Mouse (Mus musculus): ENCODE measurements around the gene Lhfpl3. TPM values are rescaled to one million over a fixed set of nuclear protein-coding genes. Genes with fewer than 3 reads are reported as not detected.
A peak's percentile ranks its signal among the peaks of the same experiment; 100 is the strongest.

Lhfpl3 gene
- polyA plus RNA-seq, 1 experiment from 2014 or later: 25.3 TPM

- H3K4me1 ChIP-seq: peaks cover 6% of the 10 kb centered on the region
- no peaks in the 10 kb centered on the region for H3K9me3 ChIP-seq (replicated peaks)
These were observed 294.6 kb downstream of the Lhfpl3 start for GRCm38 (mm10) chr5:23040429-23040828.

GRCm38 (mm10) chr5:23042862-23043261 lies 297.0 kb downstream of the Lhfpl3 start:
- H3K27ac ChIP-seq (replicated peaks): no peak overlapping the region

More at GRCm38 (mm10) chr5:23040429-23040828, 294.6 kb downstream of the Lhfpl3 start:
- H3K27me3 ChIP-seq (replicated peaks): no peaks in the 10 kb centered on the region
- no peaks in the 10 kb centered on the region for H3K36me3 ChIP-seq
- no peak overlapping the region for H3K9ac ChIP-seq (replicated peaks)
- no peak overlapping the region for H3K27ac ChIP-seq (replicated peaks)
- H3K4me3 ChIP-seq (replicated peaks): no peak overlapping the region
- no peak overlapping the region for H3K4me2 ChIP-seq
- no peak for ATAC-seq (ENCODE audit: low FRiP score)
- WGBS: 61% methylated on average over 4 of the region's 4 CpGs

GRCm38 (mm10) chr5:23049083-23049663 lies 303.3 kb downstream of the Lhfpl3 start:
- Histone ChIP-seq H3K27me3 (replicated peaks) (no peaks in the 10 kb centered on the region), H3K4me2 (no peak overlapping the region), H3K9ac (replicated peaks) (no peak overlapping the region), H3K27ac (replicated peaks) (no peak overlapping the region), H3K9me3 (replicated peaks) (no peaks in the 10 kb centered on the region), H3K4me3 (replicated peaks) (no peak overlapping the region), H3K36me3 (no peaks in the 10 kb centered on the region), H3K4me1 (no peaks in the 10 kb centered on the region)
- WGBS: 73% methylated on average over 7 of the region's 7 CpGs
- ATAC-seq (ENCODE audit: low FRiP score): no peak

More at GRCm38 (mm10) chr5:23042862-23043261, 297.0 kb downstream of the Lhfpl3 start:
- H3K9ac ChIP-seq (replicated peaks): no peak overlapping the region
- 72% methylated on average over 5 of the region's 5 CpGs for WGBS
- no peaks in the 10 kb centered on the region for H3K36me3 ChIP-seq
- no peak for ATAC-seq (ENCODE audit: low FRiP score)
- H3K4me2 ChIP-seq: no peak overlapping the region
- no peaks in the 10 kb centered on the region for H3K27me3 ChIP-seq (replicated peaks)
- no peak overlapping the region for H3K4me3 ChIP-seq (replicated peaks)
- H3K9me3 ChIP-seq (replicated peaks): no peaks in the 10 kb centered on the region
- H3K4me1 ChIP-seq: peaks cover 3% of the 10 kb centered on the region; the same call in 1 of the 2 replicates

GRCm38 (mm10) chr5:23051458-23051857 lies 305.6 kb downstream of the Lhfpl3 start:
- no peak overlapping the region for H3K4me2 ChIP-seq
- H3K9ac ChIP-seq (replicated peaks): no peak overlapping the region
- no peak overlapping the region for H3K27ac ChIP-seq (replicated peaks)
- H3K4me3 ChIP-seq (replicated peaks): no peak overlapping the region
- H3K9me3 ChIP-seq (replicated peaks): no peaks in the 10 kb centered on the region
- no peak for ATAC-seq (ENCODE audit: low FRiP score)
- no peaks in the 10 kb centered on the region for H3K27me3 ChIP-seq (replicated peaks)
- WGBS: 74% methylated on average over 5 of the region's 5 CpGs
- no peaks in the 10 kb centered on the region for H3K4me1 ChIP-seq
- H3K36me3 ChIP-seq: no peaks in the 10 kb centered on the region

GRCm38 (mm10) chr5:23094894-23095293 lies 349.0 kb downstream of the Lhfpl3 start:
- ATAC-seq (ENCODE audit: low FRiP score): no peak
- Histone ChIP-seq H3K4me1 (no peaks in the 10 kb centered on the region), H3K9ac (replicated peaks) (no peak overlapping the region), H3K4me2 (no peak overlapping the region), H3K4me3 (replicated peaks) (no peak overlapping the region), H3K36me3 (no peaks in the 10 kb centered on the region), H3K27me3 (replicated peaks) (no peaks in the 10 kb centered on the region), H3K9me3 (replicated peaks) (no peaks in the 10 kb centered on the region), H3K27ac (replicated peaks) (no peak overlapping the region)
- 87% methylated on average over 1 of the region's 1 CpGs for WGBS

GRCm38 (mm10) chr5:23106536-23106935 lies 360.7 kb downstream of the Lhfpl3 start:
- 53% methylated on average over 2 of the region's 2 CpGs for WGBS

GRCm38 (mm10) chr5:23111307-23111706 lies 365.4 kb downstream of the Lhfpl3 start:
- Histone ChIP-seq H3K4me1 (no peaks in the 10 kb centered on the region), H3K9ac (replicated peaks) (no peak overlapping the region), H3K27me3 (replicated peaks) (no peaks in the 10 kb centered on the region), H3K4me3 (replicated peaks) (no peak overlapping the region), H3K4me2 (no peak overlapping the region), H3K36me3 (no peaks in the 10 kb centered on the region), H3K27ac (replicated peaks) (no peak overlapping the region), H3K9me3 (replicated peaks) (no peaks in the 10 kb centered on the region)
- no peak for ATAC-seq (ENCODE audit: low FRiP score)
- 88% methylated on average over 6 of the region's 6 CpGs for WGBS

More at GRCm38 (mm10) chr5:23106536-23106935, 360.7 kb downstream of the Lhfpl3 start:
- ATAC-seq (ENCODE audit: low FRiP score): no peak
- no peak overlapping the region for H3K4me2 ChIP-seq
- H3K9ac ChIP-seq (replicated peaks): no peak overlapping the region
- no peaks in the 10 kb centered on the region for H3K36me3 ChIP-seq
- H3K27me3 ChIP-seq (replicated peaks): no peaks in the 10 kb centered on the region
- no peak overlapping the region for H3K27ac ChIP-seq (replicated peaks)
- no peaks in the 10 kb centered on the region for H3K4me1 ChIP-seq
- no peaks in the 10 kb centered on the region for H3K9me3 ChIP-seq (replicated peaks)
- H3K4me3 ChIP-seq (replicated peaks): no peak overlapping the region

GRCm38 (mm10) chr5:23114249-23114648 lies 368.4 kb downstream of the Lhfpl3 start:
- ATAC-seq (ENCODE audit: low FRiP score): no peak
- no peak overlapping the region for H3K4me2 ChIP-seq
- H3K27me3 ChIP-seq (replicated peaks): no peaks in the 10 kb centered on the region
- H3K4me3 ChIP-seq (replicated peaks): no peak overlapping the region
- H3K9me3 ChIP-seq (replicated peaks): no peaks in the 10 kb centered on the region
- H3K9ac ChIP-seq (replicated peaks): no peak overlapping the region
- 92% methylated on average over 4 of the region's 4 CpGs for WGBS
- no peaks in the 10 kb centered on the region for H3K36me3 ChIP-seq
- H3K4me1 ChIP-seq: no peaks in the 10 kb centered on the region
- no peak overlapping the region for H3K27ac ChIP-seq (replicated peaks)

GRCm38 (mm10) chr5:23126851-23127250 lies 381.0 kb downstream of the Lhfpl3 start:
- Histone ChIP-seq H3K36me3 (no peaks in the 10 kb centered on the region), H3K4me1 (no peaks in the 10 kb centered on the region), H3K9me3 (replicated peaks) (no peaks in the 10 kb centered on the region), H3K27ac (replicated peaks) (no peak overlapping the region), H3K27me3 (replicated peaks) (no peaks in the 10 kb centered on the region), H3K4me2 (no peak overlapping the region), H3K4me3 (replicated peaks) (no peak overlapping the region), H3K9ac (replicated peaks) (no peak overlapping the region)
- ATAC-seq (ENCODE audit: low FRiP score): no peak
- WGBS: 61% methylated on average over 2 of the region's 2 CpGs

- Histone ChIP-seq H3K9me3 (replicated peaks) (no peaks in the 10 kb centered on the region), H3K4me3 (replicated peaks) (no peak overlapping the region), H3K4me1 (0 out of 2 replicates have a peak, but pooled peaks cover 6% of the 10 kb centered on the region), H3K27ac (replicated peaks) (0 out of 2 replicates have a peak overlapping the region, but pooled peaks have one; percentile 37), H3K27me3 (replicated peaks) (no peaks in the 10 kb centered on the region), H3K36me3 (no peaks in the 10 kb centered on the region), H3K4me2 (no peak overlapping the region), H3K9ac (replicated peaks) (no peak overlapping the region)
- peak; percentile 75 for ATAC-seq (ENCODE audit: low FRiP score)
- WGBS: 32% methylated on average over 9 of the region's 9 CpGs
These were observed 394.5 kb downstream of the Lhfpl3 start for GRCm38 (mm10) chr5:23140183-23140921.

- no peak overlapping the region for H3K4me2 ChIP-seq
- no peak for ATAC-seq (ENCODE audit: low FRiP score)
- H3K27me3 ChIP-seq (replicated peaks): no peaks in the 10 kb centered on the region
- WGBS: 87% methylated on average over 4 of the region's 4 CpGs
- no peak overlapping the region for H3K27ac ChIP-seq (replicated peaks)
- no peaks in the 10 kb centered on the region for H3K9me3 ChIP-seq (replicated peaks)
- H3K36me3 ChIP-seq: no peaks in the 10 kb centered on the region
- H3K4me1 ChIP-seq: no peaks in the 10 kb centered on the region
- H3K4me3 ChIP-seq (replicated peaks): no peak overlapping the region
- H3K9ac ChIP-seq (replicated peaks): no peak overlapping the region
These were observed 407.4 kb downstream of the Lhfpl3 start for GRCm38 (mm10) chr5:23153210-23153609.

- no peaks in the 10 kb centered on the region for H3K4me1 ChIP-seq
- 100% methylated on average over 1 of the region's 1 CpGs for WGBS
- no peaks in the 10 kb centered on the region for H3K27me3 ChIP-seq (replicated peaks)
- H3K9me3 ChIP-seq (replicated peaks): no peaks in the 10 kb centered on the region
- no peak for ATAC-seq (ENCODE audit: low FRiP score)
- H3K36me3 ChIP-seq: no peaks in the 10 kb centered on the region
- H3K4me3 ChIP-seq (replicated peaks): no peak overlapping the region
- no peak overlapping the region for H3K4me2 ChIP-seq
- no peak overlapping the region for H3K9ac ChIP-seq (replicated peaks)
- H3K27ac ChIP-seq (replicated peaks): no peak overlapping the region
These were observed 408.6 kb downstream of the Lhfpl3 start for GRCm38 (mm10) chr5:23154439-23154838.
